Mouse (Mus musculus) testis, adult 2 months (tissue): ENCODE results near the gene Mical3.

ENCODE experiments used
- CTCF ChIP-seq: fragments of 200-500 bp; IDR thresholded peaks from 2 replicates; pipeline ENCODE4 v1.5.1; 2012; ENCODE audit warnings: low read depth, mild to moderate bottlenecking, inconsistent platforms, low read length, moderate library complexity; ENCODE audit not compliant: control insufficient read depth, insufficient read depth, insufficient replicate concordance
- POLR2A ChIP-seq: fragments of 200-500 bp; IDR thresholded peaks from 2 replicates; pipeline ENCODE4 v1.6.1; 2012; ENCODE audit warnings: low read depth, mild to moderate bottlenecking, inconsistent platforms, low read length, moderate library complexity; ENCODE audit not compliant: control insufficient read depth

- TF ChIP-seq CTCF: peak; percentile 22; the same call in 1 of the 2 replicates
- no peak for TF ChIP-seq POLR2A
Measured at GRCm38 (mm10) chr6:121178700-121179358, 48.0 kb upstream of the Mical3 start.
